Mouse (Mus musculus): ENCODE measurements around the gene Mettl9. TPM values are rescaled to one million over a fixed set of nuclear protein-coding genes. Genes with fewer than 3 reads are reported as not detected.

Mettl9 gene
- 16.9 to 18.6 TPM (median 17.6 TPM) in 4 replicates for total RNA-seq (2023; ENCODE audit: inconsistent age)

GRCm38 (mm10) chr7:121033856-121034652 is at the start of gene Mettl9:
Gene Mettl9 (plus strand): TSS chr7:121034445.

GRCm38 (mm10) chr7:121074281-121074680 is 40.0 kb downstream of the Mettl9 start, which contains the start of gene Igsf6:
Gene Igsf6 (minus strand): TSS chr7:121074572.

DNA sequence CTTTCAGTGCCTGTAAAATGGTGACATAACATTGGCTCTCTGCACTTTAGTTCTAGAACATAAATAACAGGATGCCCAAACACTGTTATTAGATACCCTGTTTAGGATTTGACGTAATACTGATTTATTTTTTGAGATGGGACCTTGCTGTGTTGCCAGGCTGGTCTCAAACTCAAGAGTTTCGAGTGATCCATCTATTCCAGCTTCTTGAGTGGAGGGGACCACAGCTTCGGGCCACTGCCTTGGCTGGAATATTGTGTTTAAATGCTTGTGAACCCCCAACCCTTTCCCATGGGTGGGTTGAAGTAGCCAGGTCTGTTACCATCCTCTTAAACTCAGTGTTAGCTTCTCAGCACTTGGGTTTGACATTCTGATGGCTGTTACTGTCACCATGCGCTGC is 47.1 kb downstream of the Mettl9 start, which contains the start of gene Otoa:
TSS of gene Otoa (plus strand) at position 301 of the 400 bp plus-strand sequence.

Other genes with a start within 250 kb of the Mettl9 start
- not detected in 4 replicates for gene Gm5737, start 222.1 kb upstream of the Mettl9 start, total RNA-seq (2023; ENCODE audit: inconsistent age)
- 23.4 to 32.7 TPM (median 25.3 TPM) in 4 replicates for gene Eef2k, start 191.6 kb upstream of the Mettl9 start, total RNA-seq (2023; ENCODE audit: inconsistent age)
- 28.1 to 33.9 TPM (median 31.5 TPM) in 4 replicates for gene Polr3e, start 116.7 kb upstream of the Mettl9 start, total RNA-seq (2023; ENCODE audit: inconsistent age)
- gene Cdr2, start 52.1 kb upstream of the Mettl9 start, total RNA-seq (2023; ENCODE audit: inconsistent age): 3.1 to 3.8 TPM (median 3.6 TPM) in 4 replicates
- not detected in 4 replicates for gene Mfsd13b, start 51.9 kb upstream of the Mettl9 start, total RNA-seq (2023; ENCODE audit: inconsistent age)
- 0.63 to 1.7 TPM (median 1.3 TPM) in 4 replicates for gene Igsf6, start 40.1 kb downstream of the Mettl9 start, total RNA-seq (2023; ENCODE audit: inconsistent age)
- gene Otoa, start 47.2 kb downstream of the Mettl9 start, total RNA-seq (2023; ENCODE audit: inconsistent age): 1.4 to 2.9 TPM (median 1.9 TPM) in 4 replicates

Data from B cell, adult (primary cell).